Mouse (Mus musculus) limb, embryonic 10.5 days (tissue): ENCODE data around the gene Mas1. TPM values are rescaled to one million over a fixed set of nuclear protein-coding genes. Genes with fewer than 3 reads are reported as not detected.

ENCODE experiments used
- DNase-seq: peaks from one replicate; pipeline ENCODE4 v3.0.0-alpha.2; 2017; ENCODE audit warnings: low spot score
- H3K27ac ChIP-seq: fragments of 300-500 bp; sonication (generic); 2 replicates; pipeline ENCODE4 v1.5.1; 2016; ENCODE audit warnings: mild to moderate bottlenecking
- H3K27me3 ChIP-seq: fragments of 300-500 bp; sonication (generic); 2 replicates; pipeline ENCODE4 v1.6.1; 2016; ENCODE audit warnings: low read depth, mild to moderate bottlenecking; ENCODE audit not compliant: poor library complexity, severe bottlenecking
- H3K36me3 ChIP-seq: fragments of 300-500 bp; sonication (generic); 2 replicates; pipeline ENCODE4 v1.6.1; 2016; ENCODE audit warnings: mild to moderate bottlenecking, moderate library complexity
- H3K4me1 ChIP-seq: fragments of 300-500 bp; sonication (generic); 2 replicates; pipeline ENCODE4 v1.6.1; 2016
- H3K4me3 ChIP-seq: fragments of 300-500 bp; sonication (generic); 2 replicates; pipeline ENCODE4 v1.5.1; 2016; ENCODE audit warnings: mild to moderate bottlenecking, moderate library complexity
- H3K9me3 ChIP-seq: fragments of 300-500 bp; sonication (generic); replicated peaks from 2 replicates; pipeline ENCODE4 v1.6.1; 2016; ENCODE audit warnings: mild to moderate bottlenecking
- WGBS: fragments of 180-500 bp; shearing (Covaris S2); methylation state at CpG from one replicate; pipeline ENCODE4 v1.1.7; 2016; 5-methylcytosine and 5-hydroxymethylcytosine counted together
- polyA plus RNA-seq: library from polyadenylated mRNA; unstranded; fragments of >200 nt; fragmentation: Nextera tagmentation; extraction: Ambion mirVana; gene quantifications from 2 replicates; pipeline ENCODE4 v1.2.1, GENCODE M21; 2016

The Mas1 gene
- polyA plus RNA-seq, 1 experiment from 2014 or later, result 0.93 TPM

DNA sequence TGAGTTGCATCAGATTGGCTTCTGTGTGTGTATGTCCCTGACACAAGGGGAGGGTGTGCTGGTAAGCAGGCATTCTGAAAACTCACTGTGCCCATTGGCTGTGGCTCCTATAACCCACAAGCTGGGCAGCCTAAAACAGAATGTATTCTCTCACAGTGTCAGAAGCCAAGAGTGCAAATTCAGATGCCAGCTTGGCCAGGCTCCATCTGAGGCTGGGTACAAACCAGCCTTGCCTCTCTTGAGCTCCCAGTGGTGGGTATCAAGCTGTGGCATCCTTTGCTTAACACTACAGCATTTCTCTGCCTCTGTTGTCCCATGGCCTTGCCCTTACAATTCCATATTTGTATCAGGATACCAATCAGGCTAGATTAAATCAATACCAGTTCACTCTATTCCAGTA is 3.8 kb downstream of the Mas1 start:
- Histone ChIP-seq H3K27me3 (no peaks in the 10 kb centered on the region), H3K4me3 (no peak overlapping the region), H3K27ac (no peak overlapping the region), H3K4me1 (peaks cover 13% of the 10 kb centered on the region), H3K36me3 (no peaks in the 10 kb centered on the region), H3K9me3 (no peaks in the 10 kb centered on the region)
- DNase-seq, result no peak

DNA sequence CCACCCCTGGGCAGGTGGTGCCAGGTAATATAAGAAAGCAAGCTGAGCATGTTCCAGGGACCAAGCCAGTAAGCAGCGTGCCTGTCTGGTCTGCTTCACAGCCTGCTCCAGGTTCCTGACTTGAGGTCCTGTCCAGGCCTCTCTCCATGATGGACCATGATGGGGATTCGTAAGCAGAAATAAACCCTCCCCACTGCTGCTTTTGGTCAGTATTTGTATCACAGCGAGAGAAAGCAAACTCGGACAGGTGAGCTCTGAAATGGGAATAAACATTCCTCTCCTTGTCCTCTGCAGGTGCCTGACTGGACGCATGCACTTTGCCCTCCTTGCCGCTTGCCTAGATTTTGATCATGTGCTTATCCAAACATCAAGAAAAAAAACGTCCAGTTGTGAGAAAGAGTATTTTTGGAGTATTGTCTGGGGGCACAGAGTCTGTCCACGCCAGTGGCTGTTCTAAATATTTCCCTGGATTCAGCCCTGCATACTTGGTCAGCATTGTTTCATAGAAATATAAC is 8.9 kb downstream of the Mas1 start:
- no peaks in the 10 kb centered on the region for H3K9me3 ChIP-seq
- no peaks in the 10 kb centered on the region for H3K36me3 ChIP-seq
- H3K4me1 ChIP-seq, result no peaks in the 10 kb centered on the region
- no peaks in the 10 kb centered on the region for H3K27me3 ChIP-seq
- 84% methylated on average over 8 of the region's 8 CpGs for WGBS
- DNase-seq, result no peak
- no peak overlapping the region for H3K27ac ChIP-seq
- no peak overlapping the region for H3K4me3 ChIP-seq

DNA sequence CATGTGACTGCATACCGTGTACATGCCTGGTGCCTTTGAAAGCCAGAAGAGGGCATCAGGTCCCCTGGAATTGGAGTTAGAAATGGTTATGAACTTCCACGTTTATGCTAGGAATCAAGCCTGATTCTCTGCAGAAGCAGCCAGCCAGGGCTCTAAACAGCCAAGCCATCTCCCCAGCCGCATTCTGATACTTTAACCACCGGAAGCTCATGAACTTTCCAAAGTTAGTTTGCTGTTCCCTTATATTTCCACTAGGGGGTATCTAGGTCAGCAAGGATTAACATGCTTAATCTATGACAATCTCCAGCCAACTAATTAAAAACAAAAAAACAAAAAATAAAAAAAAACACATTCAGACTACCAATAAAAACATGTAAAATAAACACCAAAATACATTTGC is 9.9 kb downstream of the Mas1 start:
- Histone ChIP-seq H3K9me3 (no peaks in the 10 kb centered on the region), H3K4me1 (no peaks in the 10 kb centered on the region), H3K27ac (no peak overlapping the region), H3K4me3 (no peak overlapping the region), H3K36me3 (no peaks in the 10 kb centered on the region), H3K27me3 (no peaks in the 10 kb centered on the region)
- WGBS, result 48% methylated on average over 4 of the region's 4 CpGs
- DNase-seq, result no peak

DNA sequence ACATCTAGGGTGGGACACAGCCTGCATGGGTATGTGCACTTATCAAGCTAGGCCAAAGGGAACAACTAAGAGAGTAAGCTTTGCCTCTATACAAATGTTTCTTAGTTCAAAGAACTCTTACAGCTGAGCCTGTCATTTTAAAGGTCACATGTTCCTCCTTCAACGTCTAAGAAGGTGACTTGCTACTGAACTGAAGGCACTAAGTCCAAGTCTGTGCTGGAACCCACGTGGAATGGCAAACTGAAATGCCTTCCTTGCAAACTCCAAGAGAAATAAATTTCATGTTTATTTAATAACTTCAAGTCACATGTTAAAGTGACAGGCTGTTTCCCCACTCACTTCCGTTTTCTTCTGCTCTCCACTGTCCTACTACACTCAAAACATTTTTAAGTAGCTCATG is 10.5 kb downstream of the Mas1 start:
- DNase-seq, result no peak
- WGBS, result 57% methylated on average over 3 of the region's 3 CpGs
- no peaks in the 10 kb centered on the region for H3K9me3 ChIP-seq
- H3K4me1 ChIP-seq, result no peaks in the 10 kb centered on the region
- no peak overlapping the region for H3K4me3 ChIP-seq
- H3K36me3 ChIP-seq, result no peaks in the 10 kb centered on the region
- H3K27me3 ChIP-seq, result no peaks in the 10 kb centered on the region
- no peak overlapping the region for H3K27ac ChIP-seq

DNA sequence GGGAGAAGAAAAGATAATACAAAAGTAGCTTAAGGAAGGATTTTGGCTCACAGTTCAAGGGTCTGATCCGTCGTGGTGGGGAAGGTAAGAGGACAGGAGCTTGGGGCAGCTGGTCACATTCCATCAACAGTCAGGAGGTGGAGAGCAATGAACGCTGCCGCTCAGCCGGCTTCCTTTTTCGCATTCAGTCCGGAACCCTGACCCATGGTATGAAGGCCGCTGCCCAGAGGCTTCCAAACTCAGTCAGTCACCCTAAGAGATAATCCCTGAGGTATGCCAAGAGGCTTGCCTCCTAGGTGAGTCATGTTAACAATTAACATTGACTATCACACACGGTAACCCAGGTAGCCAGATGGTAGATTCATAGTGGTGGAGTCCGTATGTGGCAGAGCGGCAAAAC is 13.6 kb downstream of the Mas1 start:
- 96% methylated on average over 11 of the region's 11 CpGs for WGBS
- Histone ChIP-seq H3K36me3 (no peaks in the 10 kb centered on the region), H3K4me1 (no peaks in the 10 kb centered on the region; the same call in 1 of the 2 replicates), H3K4me3 (no peak overlapping the region), H3K27ac (no peak overlapping the region), H3K27me3 (no peaks in the 10 kb centered on the region), H3K9me3 (no peaks in the 10 kb centered on the region)
- no peak for DNase-seq

DNA sequence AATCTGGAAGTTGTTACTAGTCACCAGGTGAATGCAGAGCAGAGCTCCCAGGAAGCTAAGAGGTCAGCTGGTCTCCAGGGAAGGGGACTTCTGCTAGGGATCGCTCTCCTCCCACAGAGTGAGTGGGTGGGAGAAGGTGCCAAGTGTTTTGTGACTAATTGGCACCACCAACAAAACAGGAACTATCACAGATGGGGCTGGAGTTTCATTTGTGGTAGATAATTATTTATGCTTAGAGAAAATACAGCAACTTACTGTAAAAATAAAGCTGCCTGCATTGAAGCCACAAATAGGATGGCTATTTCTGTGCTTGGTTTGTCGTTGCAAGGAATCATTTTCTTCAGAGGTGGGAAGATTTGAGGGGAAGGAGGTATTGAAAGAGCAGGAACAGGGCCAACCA is 14.1 kb downstream of the Mas1 start:
- no peaks in the 10 kb centered on the region; the same call in 1 of the 2 replicates for H3K4me1 ChIP-seq
- H3K36me3 ChIP-seq, result no peaks in the 10 kb centered on the region
- DNase-seq, result no peak
- H3K27ac ChIP-seq, result no peak overlapping the region
- H3K9me3 ChIP-seq, result no peaks in the 10 kb centered on the region
- 84% methylated on average over 2 of the region's 2 CpGs for WGBS
- no peaks in the 10 kb centered on the region for H3K27me3 ChIP-seq
- H3K4me3 ChIP-seq, result no peak overlapping the region

DNA sequence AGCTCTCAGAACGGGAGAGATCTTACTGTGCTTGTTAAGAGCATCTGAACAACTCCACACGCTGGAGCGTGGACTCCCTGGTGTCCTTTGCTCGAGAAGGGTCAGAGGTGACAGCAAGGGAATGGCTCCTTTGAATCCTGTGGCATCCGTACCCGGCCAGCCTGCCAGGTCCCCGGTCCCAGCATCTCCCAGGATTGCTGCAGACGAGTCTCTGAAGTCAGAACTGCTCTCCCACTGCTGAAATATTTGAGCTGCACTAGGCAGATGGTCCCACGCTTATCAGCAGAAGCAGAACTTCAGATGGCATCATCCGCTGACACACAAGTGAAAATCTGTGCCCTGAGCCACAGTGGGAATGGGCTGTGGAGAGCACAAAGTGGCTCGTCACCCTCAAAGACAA is 16.3 kb downstream of the Mas1 start:
- Histone ChIP-seq H3K27me3 (no peaks in the 10 kb centered on the region), H3K4me1 (no peaks in the 10 kb centered on the region; the same call in 1 of the 2 replicates), H3K9me3 (no peaks in the 10 kb centered on the region), H3K27ac (no peak overlapping the region), H3K36me3 (no peaks in the 10 kb centered on the region), H3K4me3 (no peak overlapping the region)
- 74% methylated on average over 11 of the region's 11 CpGs for WGBS
- no peak for DNase-seq

DNA sequence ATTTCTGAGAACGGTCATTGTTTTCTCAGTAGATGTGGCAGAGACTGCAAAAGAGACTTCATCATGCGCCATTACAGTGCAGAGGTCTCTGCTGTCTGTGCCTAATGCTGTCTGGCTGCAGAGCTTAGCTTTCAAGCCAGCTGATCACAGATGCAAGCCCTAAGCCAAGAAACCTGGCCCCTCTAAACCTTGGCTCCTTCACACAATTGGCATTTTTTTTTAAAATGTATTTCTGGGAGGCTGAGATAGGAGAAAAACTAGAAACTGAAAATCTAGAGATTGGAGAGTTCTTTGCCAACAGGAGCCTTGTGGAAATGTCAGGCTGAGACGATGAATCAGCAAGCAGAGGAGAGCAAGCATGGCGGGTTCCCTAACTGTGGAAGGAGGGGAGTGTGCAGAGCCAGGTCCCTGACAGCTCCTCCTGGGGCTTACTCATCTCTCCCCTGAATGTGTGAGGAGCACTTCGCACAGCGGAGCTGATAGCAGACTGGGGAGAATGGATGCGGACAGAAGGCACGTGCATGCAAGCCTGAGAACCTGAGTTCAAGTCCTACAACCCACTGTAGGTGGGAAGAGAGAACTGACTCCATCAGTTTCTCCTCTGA is 18.1 kb downstream of the Mas1 start:
- no peak overlapping the region for H3K4me3 ChIP-seq
- no peaks in the 10 kb centered on the region for H3K9me3 ChIP-seq
- peaks cover 11% of the 10 kb centered on the region for H3K4me1 ChIP-seq
- no peak overlapping the region for H3K27ac ChIP-seq
- no peak for DNase-seq
- WGBS, result 88% methylated on average over 8 of the region's 8 CpGs
- H3K27me3 ChIP-seq, result no peaks in the 10 kb centered on the region
- H3K36me3 ChIP-seq, result no peaks in the 10 kb centered on the region

DNA sequence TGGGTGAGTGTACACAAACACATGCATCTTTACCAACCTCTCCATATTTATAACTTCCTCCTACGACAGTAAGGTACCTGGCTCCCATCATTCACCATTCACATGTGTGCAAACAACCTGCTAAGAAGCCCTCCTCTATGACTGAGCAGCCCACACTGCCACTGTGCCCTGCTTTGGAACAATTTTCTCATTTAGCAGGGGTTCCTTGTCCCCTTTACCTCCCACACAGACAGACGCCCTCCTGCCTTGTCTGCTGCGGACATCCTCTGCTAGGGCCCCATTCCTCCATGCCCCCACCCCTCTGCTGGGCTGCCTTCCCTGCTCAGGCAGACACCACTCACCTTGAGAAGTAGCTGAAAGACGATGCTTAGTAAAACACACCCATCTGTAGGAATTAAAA is 20.2 kb downstream of the Mas1 start:
- H3K9me3 ChIP-seq, result no peaks in the 10 kb centered on the region
- H3K27me3 ChIP-seq, result no peaks in the 10 kb centered on the region
- no peak overlapping the region for H3K4me3 ChIP-seq
- no peaks in the 10 kb centered on the region for H3K36me3 ChIP-seq
- WGBS, result 64% methylated on average over 4 of the region's 4 CpGs
- no peak overlapping the region for H3K27ac ChIP-seq
- peaks cover 16% of the 10 kb centered on the region for H3K4me1 ChIP-seq
- DNase-seq, result no peak

DNA sequence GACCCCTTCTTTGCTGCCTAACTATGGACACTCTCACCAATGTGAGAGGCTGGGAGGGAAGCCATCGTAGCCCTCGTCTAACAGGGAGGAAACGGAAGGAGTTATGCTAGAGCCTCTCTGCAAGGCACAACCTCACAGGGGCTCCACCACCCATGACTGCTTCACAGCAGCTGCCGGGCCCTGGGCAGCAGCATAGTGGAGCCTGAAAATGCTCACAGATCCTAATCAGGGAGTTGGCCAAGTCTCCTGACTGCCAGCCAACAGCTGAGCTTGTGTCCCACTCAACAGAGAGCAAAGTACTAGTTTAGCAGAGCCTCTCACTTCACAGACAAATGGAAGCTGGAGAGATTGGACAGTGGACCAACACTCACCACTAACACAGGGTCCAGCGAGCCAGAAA is 21.5 kb downstream of the Mas1 start:
- Histone ChIP-seq H3K27me3 (no peaks in the 10 kb centered on the region), H3K36me3 (no peaks in the 10 kb centered on the region), H3K27ac (peak overlapping the region; percentile 50; the same call in 1 of the 2 replicates), H3K4me1 (peaks cover 16% of the 10 kb centered on the region), H3K9me3 (no peaks in the 10 kb centered on the region), H3K4me3 (no peak overlapping the region)
- DNase-seq, result no peak
- 86% methylated on average over 5 of the region's 5 CpGs for WGBS

DNA sequence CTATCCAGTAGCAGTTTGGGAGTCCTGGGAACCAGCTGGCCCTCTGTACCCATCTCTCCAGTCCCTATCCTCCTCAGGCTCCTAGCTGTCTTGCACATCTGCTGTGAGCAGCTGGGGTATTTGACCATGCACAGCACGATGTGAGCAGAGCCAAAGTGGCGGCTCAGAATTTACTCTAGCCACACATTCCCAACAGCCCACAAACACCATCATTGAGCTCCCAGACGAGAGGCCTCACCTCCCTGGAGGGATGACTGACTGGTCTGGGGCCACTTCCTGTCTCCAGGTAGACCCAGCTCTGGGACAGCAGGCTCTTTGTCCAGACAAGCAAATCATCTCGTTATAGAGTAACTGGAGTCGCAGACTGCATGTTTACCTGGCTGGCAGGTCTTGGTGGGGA is 22.1 kb downstream of the Mas1 start:
- Histone ChIP-seq H3K27ac (peak overlapping the region; percentile 61; the same call in 1 of the 2 replicates), H3K9me3 (no peaks in the 10 kb centered on the region), H3K4me3 (no peak overlapping the region), H3K4me1 (peaks cover 16% of the 10 kb centered on the region), H3K27me3 (no peaks in the 10 kb centered on the region), H3K36me3 (no peaks in the 10 kb centered on the region)
- DNase-seq, result no peak
- WGBS, result 45% methylated on average over 5 of the region's 5 CpGs

DNA sequence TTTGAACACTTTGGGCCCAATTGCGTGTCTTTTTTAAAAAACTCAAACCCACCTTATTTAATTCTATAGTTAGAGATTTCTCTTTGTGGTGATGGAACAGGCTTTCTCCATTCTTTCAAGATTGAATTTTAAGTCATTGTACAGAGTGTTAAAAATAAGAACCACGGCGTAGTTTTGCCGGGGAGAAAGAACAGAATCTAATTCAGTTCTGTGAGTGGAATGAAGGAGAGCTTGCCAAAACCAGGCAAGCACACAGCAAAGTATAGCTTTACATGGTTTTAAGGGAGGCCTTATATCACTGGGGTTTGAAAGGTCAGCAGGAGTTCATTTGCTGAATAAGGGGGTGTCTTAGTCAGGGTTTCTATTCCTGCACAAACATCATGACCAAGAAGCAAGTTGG is 23.4 kb downstream of the Mas1 start:
- no peaks in the 10 kb centered on the region for H3K36me3 ChIP-seq
- 94% methylated on average over 4 of the region's 4 CpGs for WGBS
- no peaks in the 10 kb centered on the region for H3K27me3 ChIP-seq
- H3K4me3 ChIP-seq, result no peak overlapping the region
- DNase-seq, result peak; percentile 11
- H3K27ac ChIP-seq, result no peak overlapping the region
- H3K4me1 ChIP-seq, result peaks cover 24% of the 10 kb centered on the region
- no peaks in the 10 kb centered on the region for H3K9me3 ChIP-seq

DNA sequence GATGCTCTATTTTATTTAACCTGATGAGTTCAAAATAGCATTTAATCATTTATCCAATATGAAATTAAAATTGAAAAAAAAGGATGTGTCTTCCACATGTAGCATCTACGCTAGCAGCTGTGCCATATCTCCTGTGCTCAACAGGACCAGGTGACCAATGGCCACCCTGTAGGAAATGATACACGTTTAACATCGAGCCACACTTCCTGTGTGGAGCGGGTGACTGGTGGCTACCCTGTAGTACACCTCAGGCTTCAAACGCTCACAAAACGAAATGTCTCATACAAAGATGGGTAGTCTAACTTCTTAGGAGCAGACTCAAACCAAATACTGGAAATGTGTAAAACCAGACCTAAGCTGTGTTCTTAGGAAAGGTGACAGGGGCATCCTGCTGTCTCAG is 24.1 kb downstream of the Mas1 start:
- peaks cover 25% of the 10 kb centered on the region for H3K4me1 ChIP-seq
- WGBS, result 90% methylated on average over 6 of the region's 6 CpGs
- H3K4me3 ChIP-seq, result no peak overlapping the region
- no peaks in the 10 kb centered on the region for H3K9me3 ChIP-seq
- no peaks in the 10 kb centered on the region for H3K36me3 ChIP-seq
- DNase-seq, result peak; percentile 18
- no peaks in the 10 kb centered on the region for H3K27me3 ChIP-seq
- H3K27ac ChIP-seq, result no peak overlapping the region
